Mouse (Mus musculus): ENCODE data around the gene Gm13271. TPM values are rescaled to one million over a fixed set of nuclear protein-coding genes. Genes with fewer than 3 reads are reported as not detected.
"Not testable (repeated sequence)": the region's sequence is repeated elsewhere in the genome, so short reads cannot be mapped to it uniquely, and the experiment has no call there.

The Gm13271 gene
- total and polyA plus RNA-seq, 2 experiments from 2014 or later: not detected

DNA sequence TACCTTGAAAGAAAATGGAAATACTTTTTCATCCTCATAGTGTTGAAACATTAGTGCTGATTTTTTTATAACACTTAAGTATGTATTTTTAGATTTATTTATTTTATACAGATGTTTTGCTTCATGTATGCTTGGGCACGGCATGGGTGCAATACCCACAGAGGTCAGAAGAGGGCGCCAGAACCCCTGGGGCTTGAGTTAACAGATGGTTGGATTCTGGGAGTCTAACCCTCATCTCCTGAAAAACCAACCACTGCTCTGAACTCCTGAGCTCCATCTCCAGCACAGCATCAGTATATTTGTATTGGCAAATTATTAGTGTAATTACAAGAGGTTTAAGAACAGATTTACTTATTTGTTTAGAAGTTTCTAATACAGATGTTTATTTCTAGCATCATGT, 16.2 kb upstream of the Gm13271 start:
- H3K4me1 ChIP-seq (ENCODE audit: control insufficient read depth, insufficient read depth): no peaks in the 10 kb centered on the region
- no peak overlapping the region for H3K27ac ChIP-seq (ENCODE audit: low read depth)
- WGBS: 6% methylated on average over 2 of the region's 2 CpGs
- no peak overlapping the region for H3K9ac ChIP-seq (replicated peaks; ENCODE audit: low read depth, low read length)
- peak; percentile 61 for DNase-seq (ENCODE audit: low spot score)
- no peaks in the 10 kb centered on the region for H3K27me3 ChIP-seq (ENCODE audit: control insufficient read depth, insufficient read depth, low read length)
- TF ChIP-seq EP300 (IDR thresholded peaks at IDR 0.05; ENCODE audit: low read depth) (no peak), CTCF (IDR thresholded peaks at IDR 0.05; ENCODE audit: low read depth) (peak; percentile 92)
- no peaks in the 10 kb centered on the region for H3K36me3 ChIP-seq (replicated peaks; ENCODE audit: control insufficient read depth, insufficient read depth, low read length)
- no peak for ATAC-seq (ENCODE audit: insufficient read depth, low read depth)
- H3K4me3 ChIP-seq (ENCODE audit: low read depth, low read length): no peak overlapping the region
- H3K4me2 ChIP-seq (ENCODE audit: low read depth, low read length): no peak overlapping the region
- H3K9me3 ChIP-seq (replicated peaks; ENCODE audit: control insufficient read depth, low read length): no peaks in the 10 kb centered on the region

DNA sequence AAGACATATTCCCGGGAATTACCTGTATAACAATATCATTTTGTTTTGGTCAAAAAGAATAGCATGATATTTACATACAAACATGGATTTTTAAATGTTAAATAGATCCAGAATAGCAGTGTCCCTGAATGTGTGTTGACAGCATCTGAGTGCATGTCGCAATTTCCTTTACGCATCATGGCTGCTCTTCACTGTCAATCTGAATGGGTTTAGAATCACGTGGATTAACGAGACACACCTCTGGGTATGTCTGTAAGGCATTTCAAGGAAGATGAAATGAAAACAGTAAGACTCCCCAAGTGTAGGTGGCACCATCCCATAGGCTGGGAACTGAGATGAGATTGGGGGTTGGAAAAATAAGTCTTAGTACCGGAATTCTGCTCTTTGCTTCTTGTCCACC, 15.6 kb upstream of the Gm13271 start:
- TF ChIP-seq CTCF (IDR thresholded peaks at IDR 0.05; ENCODE audit: low read depth) (no peak), EP300 (IDR thresholded peaks at IDR 0.05; ENCODE audit: low read depth) (no peak)
- no peak overlapping the region for H3K4me2 ChIP-seq (ENCODE audit: low read depth, low read length)
- H3K36me3 ChIP-seq (replicated peaks; ENCODE audit: control insufficient read depth, insufficient read depth, low read length): no peaks in the 10 kb centered on the region
- 88% methylated on average over 6 of the region's 6 CpGs for WGBS
- ATAC-seq (ENCODE audit: insufficient read depth, low read depth) (no peak), DNase-seq (ENCODE audit: low spot score) (no peak)
- H3K4me1 ChIP-seq (ENCODE audit: control insufficient read depth, insufficient read depth): no peaks in the 10 kb centered on the region
- H3K27ac ChIP-seq (ENCODE audit: low read depth): no peak overlapping the region
- H3K9me3 ChIP-seq (replicated peaks; ENCODE audit: control insufficient read depth, low read length): no peaks in the 10 kb centered on the region
- no peak overlapping the region for H3K4me3 ChIP-seq (ENCODE audit: low read depth, low read length)
- no peak overlapping the region for H3K9ac ChIP-seq (replicated peaks; ENCODE audit: low read depth, low read length)
- H3K27me3 ChIP-seq (ENCODE audit: control insufficient read depth, insufficient read depth, low read length): no peaks in the 10 kb centered on the region

GRCm38 (mm10) chr4:88741426-88741825, 13.2 kb upstream of the Gm13271 start:
- H3K9me3 ChIP-seq (replicated peaks; ENCODE audit: control insufficient read depth, low read length): no peaks in the 10 kb centered on the region
- no peak overlapping the region for H3K4me2 ChIP-seq (ENCODE audit: low read depth, low read length)
- no peaks in the 10 kb centered on the region for H3K27me3 ChIP-seq (ENCODE audit: control insufficient read depth, insufficient read depth, low read length)
- TF ChIP-seq CTCF (IDR thresholded peaks at IDR 0.05; ENCODE audit: low read depth) (no peak), EP300 (IDR thresholded peaks at IDR 0.05; ENCODE audit: low read depth) (no peak)
- 80% methylated on average over 4 of the region's 4 CpGs for WGBS
- no peak overlapping the region for H3K27ac ChIP-seq (ENCODE audit: low read depth)
- ATAC-seq (ENCODE audit: insufficient read depth, low read depth) (no peak), DNase-seq (ENCODE audit: low spot score) (no peak)
- no peak overlapping the region for H3K4me3 ChIP-seq (ENCODE audit: low read depth, low read length)
- no peaks in the 10 kb centered on the region for H3K4me1 ChIP-seq (ENCODE audit: control insufficient read depth, insufficient read depth)
- H3K36me3 ChIP-seq (replicated peaks; ENCODE audit: control insufficient read depth, insufficient read depth, low read length): no peaks in the 10 kb centered on the region
- no peak overlapping the region for H3K9ac ChIP-seq (replicated peaks; ENCODE audit: low read depth, low read length)

DNA sequence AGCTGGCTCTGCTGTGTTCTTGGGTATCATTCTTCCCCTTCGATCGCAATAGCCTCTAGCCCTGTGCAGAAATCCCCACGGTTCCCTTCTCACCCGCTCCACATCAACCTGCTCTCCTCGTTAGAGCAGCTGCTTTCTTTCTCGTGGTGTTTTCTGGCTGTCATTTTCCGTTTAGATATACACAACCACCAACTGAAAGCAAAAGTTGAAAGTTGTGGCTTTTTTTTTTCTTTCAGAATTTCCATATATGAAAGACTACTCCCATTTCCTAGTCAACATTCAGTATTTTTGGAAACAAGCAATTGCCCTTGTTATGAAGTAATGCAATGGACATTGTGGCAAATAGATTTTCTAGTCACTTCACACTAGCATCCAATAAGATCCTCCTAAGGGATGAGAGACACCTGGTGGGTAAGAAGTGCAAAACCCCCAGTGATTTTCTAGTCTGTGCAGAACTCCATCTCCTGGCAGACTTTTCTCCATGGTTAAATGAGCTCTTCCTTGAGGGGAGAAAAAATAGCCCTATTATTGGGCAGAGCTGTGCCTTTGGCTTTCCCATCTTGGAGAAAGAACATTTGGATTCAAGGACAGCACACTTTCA, 11.8 kb upstream of the Gm13271 start:
- no peak for ATAC-seq (ENCODE audit: insufficient read depth, low read depth)
- Histone ChIP-seq H3K4me3 (ENCODE audit: low read depth, low read length) (no peak overlapping the region), H3K9ac (replicated peaks; ENCODE audit: low read depth, low read length) (no peak overlapping the region), H3K4me1 (ENCODE audit: control insufficient read depth, insufficient read depth) (no peaks in the 10 kb centered on the region), H3K27ac (ENCODE audit: low read depth) (no peak overlapping the region), H3K36me3 (replicated peaks; ENCODE audit: control insufficient read depth, insufficient read depth, low read length) (no peaks in the 10 kb centered on the region), H3K27me3 (ENCODE audit: control insufficient read depth, insufficient read depth, low read length) (no peaks in the 10 kb centered on the region), H3K9me3 (replicated peaks; ENCODE audit: control insufficient read depth, low read length) (no peaks in the 10 kb centered on the region), H3K4me2 (ENCODE audit: low read depth, low read length) (no peak overlapping the region)
- TF ChIP-seq CTCF (IDR thresholded peaks at IDR 0.05; ENCODE audit: low read depth) (peak; percentile 26; the same call in 1 of the 2 replicates), EP300 (IDR thresholded peaks at IDR 0.05; ENCODE audit: low read depth) (no peak)
- 60% methylated on average over 7 of the region's 7 CpGs for WGBS
- DNase-seq (ENCODE audit: low spot score): no peak

DNA sequence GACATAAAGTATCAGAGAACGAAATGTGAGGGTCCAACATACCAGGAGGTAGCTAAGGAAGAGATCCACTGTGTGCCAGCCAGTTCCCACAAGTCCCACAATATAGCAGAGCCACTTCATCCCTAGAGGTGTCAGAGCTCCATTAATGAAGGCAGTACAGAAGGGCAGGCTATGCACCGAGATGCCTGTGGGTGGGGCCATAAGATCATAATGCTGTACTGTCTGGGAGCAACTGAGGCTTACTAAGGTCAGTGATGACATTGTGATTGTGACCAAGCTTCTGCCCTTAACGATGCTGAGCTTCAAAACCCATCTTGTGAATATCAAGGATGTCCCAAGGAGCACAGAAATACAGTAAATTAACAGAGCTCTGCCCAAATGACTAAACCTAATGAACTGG, 10.5 kb upstream of the Gm13271 start:
- Histone ChIP-seq H3K4me3 (ENCODE audit: low read depth, low read length) (no peak overlapping the region), H3K27me3 (ENCODE audit: control insufficient read depth, insufficient read depth, low read length) (no peaks in the 10 kb centered on the region), H3K9me3 (replicated peaks; ENCODE audit: control insufficient read depth, low read length) (no peaks in the 10 kb centered on the region), H3K4me2 (ENCODE audit: low read depth, low read length) (no peak overlapping the region), H3K27ac (ENCODE audit: low read depth) (no peak overlapping the region), H3K9ac (replicated peaks; ENCODE audit: low read depth, low read length) (no peak overlapping the region), H3K36me3 (replicated peaks; ENCODE audit: control insufficient read depth, insufficient read depth, low read length) (no peaks in the 10 kb centered on the region), H3K4me1 (ENCODE audit: control insufficient read depth, insufficient read depth) (no peaks in the 10 kb centered on the region)
- DNase-seq (ENCODE audit: low spot score) (no peak), ATAC-seq (ENCODE audit: insufficient read depth, low read depth) (no peak)
- TF ChIP-seq EP300 (IDR thresholded peaks at IDR 0.05; ENCODE audit: low read depth) (no peak), CTCF (IDR thresholded peaks at IDR 0.05; ENCODE audit: low read depth) (peak; percentile 29)
- WGBS: 54% methylated on average over 3 of the region's 3 CpGs

GRCm38 (mm10) chr4:88749926-88750325, 4.7 kb upstream of the Gm13271 start:
- no peak for ATAC-seq (ENCODE audit: insufficient read depth, low read depth)
- no peak overlapping the region for H3K27ac ChIP-seq (ENCODE audit: low read depth)
- no peak overlapping the region for H3K4me3 ChIP-seq (ENCODE audit: low read depth, low read length)
- H3K9me3 ChIP-seq (replicated peaks; ENCODE audit: control insufficient read depth, low read length): no peaks in the 10 kb centered on the region
- H3K36me3 ChIP-seq (replicated peaks; ENCODE audit: control insufficient read depth, insufficient read depth, low read length): no peaks in the 10 kb centered on the region
- H3K4me2 ChIP-seq (ENCODE audit: low read depth, low read length): no peak overlapping the region
- no peaks in the 10 kb centered on the region for H3K4me1 ChIP-seq (ENCODE audit: control insufficient read depth, insufficient read depth)
- no peaks in the 10 kb centered on the region for H3K27me3 ChIP-seq (ENCODE audit: control insufficient read depth, insufficient read depth, low read length)
- DNase-seq (ENCODE audit: low spot score): no peak
- no peak overlapping the region for H3K9ac ChIP-seq (replicated peaks; ENCODE audit: low read depth, low read length)
- TF ChIP-seq EP300 (IDR thresholded peaks at IDR 0.05; ENCODE audit: low read depth): no peak
- no peak for TF ChIP-seq CTCF (IDR thresholded peaks at IDR 0.05; ENCODE audit: low read depth)
- 53% methylated on average over 6 of the region's 6 CpGs for WGBS

GRCm38 (mm10) chr4:88756581-88757513, 2.2 kb downstream of the Gm13271 start:
- not testable (repeated sequence) for DNase-seq (ENCODE audit: low spot score); H3K36me3 ChIP-seq (replicated peaks; ENCODE audit: control insufficient read depth, insufficient read depth, low read length)
- WGBS: 7% methylated on average over 28 of the region's 31 CpGs

More at GRCm38 (mm10) chr4:88756581-88757513, 2.2 kb downstream of the Gm13271 start:
- not testable (repeated sequence) for H3K4me1 ChIP-seq (ENCODE audit: control insufficient read depth, insufficient read depth); H3K27me3 ChIP-seq (ENCODE audit: control insufficient read depth, insufficient read depth, low read length); ATAC-seq (ENCODE audit: insufficient read depth, low read depth); H3K9me3 ChIP-seq (replicated peaks; ENCODE audit: control insufficient read depth, low read length)
- Histone ChIP-seq H3K4me3 (ENCODE audit: low read depth, low read length) (peak overlapping the region; percentile 52), H3K4me2 (ENCODE audit: low read depth, low read length) (peak overlapping the region; percentile 58), H3K27ac (ENCODE audit: low read depth) (peak overlapping the region; percentile 89), H3K9ac (replicated peaks; ENCODE audit: low read depth, low read length) (peak overlapping the region; percentile 61)
